Mouse (Mus musculus) embryonic facial prominence, embryonic 10.5 days (tissue): ENCODE results near the gene Gnaq. TPM values are rescaled to one million over a fixed set of nuclear protein-coding genes. Genes with fewer than 3 reads are reported as not detected.
"Not testable (repeated sequence)": the region's sequence is repeated elsewhere in the genome, so short reads cannot be mapped to it uniquely, and the experiment has no call there.

Experiments
- DNase-seq: peaks from one replicate; pipeline ENCODE4 v3.0.0-alpha.2; 2017; ENCODE audit warnings: low spot score
- H3K27ac ChIP-seq: fragments of 300-500 bp; sonication (generic); replicated peaks from 2 replicates; pipeline ENCODE4 v1.5.1; 2016; ENCODE audit warnings: mild to moderate bottlenecking
- H3K27me3 ChIP-seq: fragments of 300-500 bp; sonication (generic); replicated peaks from 2 replicates; pipeline ENCODE4 v1.6.1; 2016; ENCODE audit warnings: low read depth, mild to moderate bottlenecking; ENCODE audit not compliant: poor library complexity, severe bottlenecking
- H3K36me3 ChIP-seq: fragments of 300-500 bp; sonication (generic); replicated peaks from 2 replicates; pipeline ENCODE4 v1.6.1; 2016; ENCODE audit warnings: mild to moderate bottlenecking, moderate library complexity
- H3K4me1 ChIP-seq: fragments of 300-500 bp; sonication (generic); 2 replicates; pipeline ENCODE4 v1.6.1; 2016
- H3K4me3 ChIP-seq: fragments of 300-500 bp; sonication (generic); 2 replicates; pipeline ENCODE4 v1.5.1; 2016; ENCODE audit warnings: mild to moderate bottlenecking, moderate library complexity
- H3K9me3 ChIP-seq: fragments of 300-500 bp; sonication (generic); 2 replicates; pipeline ENCODE4 v1.6.1; 2016; ENCODE audit warnings: mild to moderate bottlenecking
- WGBS: fragments of 180-500 bp; shearing (Covaris S2); methylation state at CpG from one replicate; pipeline ENCODE4 v1.1.7; 2016; 5-methylcytosine and 5-hydroxymethylcytosine counted together
- polyA plus RNA-seq: library from polyadenylated mRNA; unstranded; fragments of >200 nt; fragmentation: Nextera tagmentation; extraction: Ambion mirVana; gene quantifications from 2 replicates; pipeline ENCODE4 v1.2.1, GENCODE M21; 2016

The Gnaq gene
- polyA plus RNA-seq, 1 experiment from 2014 or later = 20.2 TPM

DNA sequence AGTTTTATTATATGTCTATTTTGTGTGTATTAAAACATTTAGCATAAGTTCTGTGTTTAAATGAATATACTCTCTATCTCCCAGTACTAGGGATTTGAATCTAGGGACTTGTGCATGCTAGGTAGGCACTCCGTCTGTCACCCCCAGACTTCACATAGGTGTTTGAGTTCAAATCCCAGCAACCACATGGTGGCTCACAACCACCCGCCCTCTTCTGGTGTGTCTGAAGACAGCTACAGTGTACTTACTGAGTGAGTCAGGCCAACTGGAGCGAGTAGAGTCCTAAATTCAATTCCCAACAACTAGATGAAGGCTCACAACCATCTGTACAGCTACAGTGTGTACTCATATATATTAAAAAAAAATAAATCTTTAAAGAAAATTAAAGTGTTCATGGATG is 21.2 kb downstream of the Gnaq start:
- Histone ChIP-seq H3K4me3 (no peak overlapping the region), H3K36me3 (no peaks in the 10 kb centered on the region), H3K9me3 (no peaks in the 10 kb centered on the region), H3K27me3 (no peaks in the 10 kb centered on the region), H3K27ac (no peak overlapping the region), H3K4me1 (no peaks in the 10 kb centered on the region)
- 90% methylated on average over 3 of the region's 3 CpGs for WGBS
- no peak for DNase-seq

DNA sequence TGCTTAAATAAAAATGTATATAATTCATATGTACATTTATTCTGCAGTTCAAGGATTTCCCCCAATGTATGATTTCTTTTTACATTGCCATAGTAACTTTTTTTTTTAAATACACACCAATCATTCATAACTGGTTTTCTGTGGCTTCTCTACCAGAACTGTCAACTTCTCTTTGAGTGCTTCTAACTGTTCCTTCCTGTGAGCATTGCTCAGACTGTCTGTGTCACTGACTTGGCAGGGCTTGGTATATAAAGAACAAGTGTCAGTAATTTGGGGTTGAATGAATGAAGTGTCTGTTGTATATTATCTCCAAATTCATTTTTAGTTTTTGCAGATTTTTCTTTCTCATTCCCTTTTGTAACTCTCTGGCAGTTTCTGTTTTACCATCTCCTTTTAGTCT is 21.8 kb downstream of the Gnaq start:
- no peak for DNase-seq
- H3K27ac ChIP-seq = no peak overlapping the region
- H3K27me3 ChIP-seq = no peaks in the 10 kb centered on the region
- H3K4me1 ChIP-seq = no peaks in the 10 kb centered on the region
- H3K36me3 ChIP-seq = no peaks in the 10 kb centered on the region
- no peak overlapping the region for H3K4me3 ChIP-seq
- no peaks in the 10 kb centered on the region for H3K9me3 ChIP-seq

DNA sequence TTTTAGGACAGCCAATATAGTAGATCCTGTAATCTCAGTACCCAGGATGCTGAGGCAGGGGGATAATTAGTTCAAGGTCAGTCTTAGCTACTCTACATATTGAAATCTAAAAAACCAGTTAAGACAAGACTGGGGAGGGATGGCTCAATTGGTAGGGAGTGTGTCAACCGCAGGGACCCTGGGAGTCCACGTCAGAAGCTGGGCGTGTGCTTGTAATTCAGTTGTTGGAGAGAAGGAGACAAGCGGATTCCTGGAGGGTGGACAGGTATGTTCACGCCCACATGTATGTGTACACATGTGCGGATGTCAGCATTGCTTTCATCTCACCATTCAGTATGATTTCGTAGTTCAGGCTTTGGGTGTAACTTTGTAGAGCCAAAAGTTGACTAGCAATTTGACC is 24.5 kb downstream of the Gnaq start:
- no peak for DNase-seq
- Histone ChIP-seq H3K27ac (no peak overlapping the region), H3K9me3 (no peaks in the 10 kb centered on the region), H3K4me3 (no peak overlapping the region), H3K27me3 (no peaks in the 10 kb centered on the region), H3K4me1 (peaks cover 8% of the 10 kb centered on the region), H3K36me3 (no peaks in the 10 kb centered on the region)
- WGBS = 89% methylated on average over 7 of the region's 7 CpGs

DNA sequence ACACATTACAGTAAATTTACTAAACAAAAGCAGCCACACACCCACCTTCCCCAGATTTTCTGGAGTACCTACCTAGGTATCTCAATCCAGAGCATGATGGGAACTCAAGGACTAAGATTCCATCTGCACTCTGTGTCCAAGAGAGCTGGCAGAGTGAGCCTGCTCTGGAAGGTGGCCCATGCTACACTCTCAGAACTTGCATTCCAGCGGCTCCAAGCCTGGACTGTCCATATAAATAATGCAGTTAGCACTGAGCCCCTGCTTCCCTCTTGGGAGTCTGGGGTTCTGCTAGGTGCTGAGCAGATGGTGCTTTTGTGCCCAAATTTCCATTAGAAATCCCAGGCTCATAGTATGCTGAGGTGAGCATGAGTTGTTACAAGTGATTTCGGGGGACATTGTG is 28.1 kb downstream of the Gnaq start:
- Histone ChIP-seq H3K4me1 (peaks cover 15% of the 10 kb centered on the region), H3K4me3 (no peak overlapping the region), H3K27me3 (no peaks in the 10 kb centered on the region), H3K36me3 (no peaks in the 10 kb centered on the region; the same call in 1 of the 2 replicates), H3K9me3 (no peaks in the 10 kb centered on the region), H3K27ac (no peak overlapping the region)
- DNase-seq = no peak
- WGBS = 89% methylated on average over 2 of the region's 2 CpGs

DNA sequence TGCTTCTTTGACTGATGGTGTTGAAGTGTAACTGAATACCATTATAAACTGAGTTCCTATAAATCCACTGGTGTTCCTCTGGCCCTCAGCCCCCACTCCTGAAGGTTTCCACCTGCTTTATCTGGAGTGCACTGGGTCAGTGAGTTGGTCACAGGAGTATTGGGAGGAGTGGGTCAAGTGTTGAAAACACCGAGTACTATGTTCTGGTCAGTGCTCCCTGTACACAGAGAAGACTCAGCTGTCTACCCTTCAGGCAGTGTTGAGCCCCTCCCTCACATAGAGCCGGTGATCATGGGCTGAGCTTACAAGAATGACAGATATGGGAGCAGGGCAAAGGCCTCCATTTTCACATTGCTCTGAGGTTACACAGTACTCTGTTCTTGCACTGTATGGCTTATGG is 28.6 kb downstream of the Gnaq start:
- H3K9me3 ChIP-seq = no peaks in the 10 kb centered on the region
- H3K4me3 ChIP-seq = no peak overlapping the region
- H3K27me3 ChIP-seq = no peaks in the 10 kb centered on the region
- no peak for DNase-seq
- H3K4me1 ChIP-seq = peaks cover 19% of the 10 kb centered on the region
- no peak overlapping the region for H3K27ac ChIP-seq
- WGBS = 74% methylated on average over 2 of the region's 2 CpGs
- H3K36me3 ChIP-seq = no peaks in the 10 kb centered on the region; the same call in 1 of the 2 replicates

DNA sequence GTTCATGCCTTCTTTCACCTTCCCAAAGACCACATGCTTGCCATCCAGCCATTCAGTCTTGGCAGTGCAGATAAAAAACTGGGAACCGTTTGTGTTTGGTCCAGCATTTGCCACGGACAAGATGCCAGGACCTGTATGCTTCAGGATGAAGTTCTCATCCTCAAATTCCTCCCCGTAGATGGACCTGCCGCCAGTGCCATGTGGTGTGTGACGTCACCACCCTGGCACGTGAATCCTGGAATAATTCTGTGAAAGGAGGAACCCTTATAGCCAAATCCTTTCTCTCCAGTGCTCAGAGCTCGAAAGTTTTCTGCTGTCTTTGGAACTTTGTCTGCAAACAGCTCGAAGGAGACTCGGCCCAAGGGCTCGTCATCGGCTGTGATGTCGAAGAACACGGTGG is 31.8 kb downstream of the Gnaq start:
- H3K36me3 ChIP-seq, DNase-seq, H3K27ac ChIP-seq, H3K4me3 ChIP-seq, H3K27me3 ChIP-seq, H3K9me3 ChIP-seq: not testable (repeated sequence)
- WGBS = 91% methylated on average over 13 of the region's 13 CpGs
- peaks cover 51% of the 10 kb centered on the region for H3K4me1 ChIP-seq

DNA sequence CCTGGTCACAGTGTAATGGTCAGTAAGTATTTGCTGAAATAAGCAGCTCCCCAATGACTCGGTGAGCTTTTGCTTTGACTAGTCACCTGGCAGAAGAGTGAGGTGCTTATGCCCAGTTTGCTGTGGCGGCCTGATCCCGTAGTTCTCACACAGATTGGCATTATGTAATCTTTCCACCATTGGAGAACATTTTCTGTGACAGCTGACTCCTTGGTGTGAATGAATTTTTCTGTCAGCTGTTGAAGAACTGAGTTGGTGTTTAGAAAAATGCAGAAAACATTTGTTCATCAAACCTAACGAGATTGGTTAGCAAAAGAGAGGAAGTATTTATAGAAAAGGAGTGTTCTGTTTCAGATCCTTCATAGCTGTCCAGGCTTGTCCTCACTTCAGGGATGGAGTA is 34.6 kb downstream of the Gnaq start:
- no peak overlapping the region for H3K27ac ChIP-seq
- no peaks in the 10 kb centered on the region; the same call in 1 of the 2 replicates for H3K36me3 ChIP-seq
- H3K4me1 ChIP-seq = peaks cover 54% of the 10 kb centered on the region
- no peaks in the 10 kb centered on the region for H3K9me3 ChIP-seq
- H3K4me3 ChIP-seq = no peak overlapping the region
- no peaks in the 10 kb centered on the region for H3K27me3 ChIP-seq
- no peak for DNase-seq
- WGBS = 69% methylated on average over 4 of the region's 4 CpGs

DNA sequence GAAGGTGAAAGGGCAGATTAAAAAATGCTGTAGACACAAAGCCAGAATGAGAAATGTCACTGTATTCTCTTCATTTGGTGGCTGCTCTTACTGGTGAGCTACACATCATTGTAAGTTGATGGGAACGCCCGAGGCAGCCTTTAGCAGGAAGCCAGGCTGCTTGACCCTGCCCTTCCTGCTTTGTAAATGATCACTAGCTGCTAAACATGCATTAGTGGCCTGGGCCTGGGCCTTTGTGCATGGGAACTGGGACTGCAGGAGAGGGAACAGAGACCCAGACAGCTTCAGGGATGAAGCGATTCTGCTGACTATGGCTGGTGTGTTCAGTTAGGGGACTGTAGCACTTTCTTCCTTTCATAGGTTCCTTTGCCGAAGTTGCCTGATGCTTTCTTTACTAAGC is 35.6 kb downstream of the Gnaq start:
- whole genome bisulfite sequencing = 19% methylated on average over 4 of the region's 4 CpGs
- Histone ChIP-seq H3K4me3 (no peak overlapping the region; the same call in 1 of the 2 replicates), H3K4me1 (peaks cover 55% of the 10 kb centered on the region), H3K27me3 (no peaks in the 10 kb centered on the region), H3K36me3 (no peaks in the 10 kb centered on the region; the same call in 1 of the 2 replicates), H3K27ac (peak overlapping the region; percentile 76), H3K9me3 (no peaks in the 10 kb centered on the region)
- DNase-seq = peak; percentile 71

DNA sequence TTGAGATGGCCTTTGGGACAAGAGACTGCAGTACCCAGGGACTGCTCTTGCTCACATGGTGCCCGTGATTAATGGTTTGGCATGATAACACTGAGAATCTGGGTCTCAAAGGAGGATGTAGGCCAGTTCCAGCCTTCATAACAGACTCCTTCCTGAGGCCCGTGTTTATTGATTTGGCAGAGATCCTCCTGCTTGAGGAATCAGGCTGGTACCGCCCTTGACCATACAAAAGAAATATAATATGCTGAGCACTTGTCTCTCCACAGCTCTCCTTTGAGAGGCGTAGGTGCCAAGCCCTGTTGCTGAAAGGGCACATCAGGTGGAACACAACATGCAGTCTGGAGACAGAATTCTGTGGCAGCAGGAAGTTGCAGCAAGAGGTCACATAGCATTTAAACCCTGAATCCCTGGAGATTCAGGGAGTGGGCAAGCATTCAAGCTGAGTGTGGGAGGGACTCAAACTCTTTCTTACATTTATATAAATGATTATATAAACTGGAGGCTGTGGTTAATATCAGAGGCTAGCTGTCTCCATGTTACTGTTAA is 36.1 kb downstream of the Gnaq start:
- peak; percentile 45 for DNase-seq
- H3K27me3 ChIP-seq = no peaks in the 10 kb centered on the region
- peaks cover 58% of the 10 kb centered on the region for H3K4me1 ChIP-seq
- no peak overlapping the region for H3K4me3 ChIP-seq
- WGBS = 39% methylated on average over 4 of the region's 4 CpGs
- peak overlapping the region; percentile 76 for H3K27ac ChIP-seq
- no peaks in the 10 kb centered on the region; the same call in 1 of the 2 replicates for H3K36me3 ChIP-seq
- H3K9me3 ChIP-seq = no peaks in the 10 kb centered on the region

DNA sequence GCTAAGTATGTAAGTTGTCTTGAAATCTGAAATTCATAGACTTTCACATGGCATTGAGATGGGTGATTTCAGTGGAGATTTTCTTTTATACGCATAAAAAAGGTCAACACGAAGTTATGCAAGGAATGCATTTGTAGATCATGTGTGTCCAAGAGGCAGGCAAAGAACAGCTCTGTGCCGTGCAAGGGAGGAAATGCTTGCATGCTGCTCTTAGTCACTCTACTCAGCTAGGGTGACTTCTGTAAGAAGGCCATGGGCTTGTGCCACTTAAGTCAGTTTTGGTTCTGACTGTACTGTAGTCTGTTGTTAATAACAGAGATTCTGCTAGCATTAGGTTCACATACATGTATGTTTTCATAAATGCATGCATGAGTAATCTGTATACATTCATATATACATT is 38.1 kb downstream of the Gnaq start:
- H3K27me3 ChIP-seq = no peaks in the 10 kb centered on the region
- no peak overlapping the region for H3K27ac ChIP-seq
- 74% methylated on average over 3 of the region's 3 CpGs for WGBS
- DNase-seq = no peak
- H3K9me3 ChIP-seq = no peaks in the 10 kb centered on the region
- H3K36me3 ChIP-seq = no peaks in the 10 kb centered on the region
- no peak overlapping the region for H3K4me3 ChIP-seq
- H3K4me1 ChIP-seq = peaks cover 60% of the 10 kb centered on the region

DNA sequence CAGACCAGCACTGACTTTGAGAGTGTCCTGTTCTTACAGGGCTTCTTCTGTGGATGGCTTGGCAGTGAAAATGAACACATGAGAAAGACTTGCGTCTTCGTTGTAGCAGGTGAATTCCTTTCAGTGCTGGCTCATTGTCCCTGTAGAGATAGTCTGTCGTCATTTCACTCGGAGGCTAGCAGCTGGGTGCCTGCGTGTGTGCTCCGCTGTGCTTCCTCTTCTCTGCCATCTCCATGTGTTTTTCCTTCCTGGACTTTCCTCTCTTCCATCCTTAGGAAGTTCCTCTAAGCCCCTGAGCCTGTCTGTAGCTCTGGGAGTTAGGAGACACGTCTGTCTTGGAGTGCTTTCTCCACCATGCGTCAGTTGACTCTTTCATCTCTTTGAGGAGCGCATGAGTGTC is 41.1 kb downstream of the Gnaq start:
- no peak overlapping the region for H3K4me3 ChIP-seq
- DNase-seq = no peak
- no peaks in the 10 kb centered on the region for H3K9me3 ChIP-seq
- H3K27me3 ChIP-seq = no peaks in the 10 kb centered on the region
- WGBS = 54% methylated on average over 9 of the region's 9 CpGs
- H3K36me3 ChIP-seq = no peaks in the 10 kb centered on the region
- no peak overlapping the region for H3K27ac ChIP-seq
- peaks cover 55% of the 10 kb centered on the region for H3K4me1 ChIP-seq

DNA sequence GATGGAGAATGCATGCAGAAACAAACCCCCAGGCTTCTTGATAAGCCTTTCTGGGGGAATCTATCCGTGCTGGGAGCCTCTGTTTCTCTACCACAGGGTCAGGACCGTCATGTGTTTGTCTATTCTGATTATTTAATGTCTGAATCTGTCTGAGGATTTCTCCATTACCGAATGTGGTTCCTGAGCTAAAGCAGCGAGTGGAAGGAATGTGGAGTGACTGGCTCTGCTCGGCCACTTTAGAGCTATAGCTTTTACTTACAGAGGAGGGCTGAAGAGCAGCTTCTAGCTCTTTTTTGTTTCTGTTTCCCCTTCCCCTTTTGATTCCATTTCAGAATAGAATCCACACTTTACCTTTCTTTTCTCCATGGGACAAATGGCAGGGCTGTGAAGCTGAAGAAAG is 43.8 kb downstream of the Gnaq start:
- no peaks in the 10 kb centered on the region for H3K9me3 ChIP-seq
- no peak overlapping the region for H3K4me3 ChIP-seq
- 60% methylated on average over 5 of the region's 5 CpGs for WGBS
- peaks cover 43% of the 10 kb centered on the region for H3K4me1 ChIP-seq
- no peaks in the 10 kb centered on the region for H3K27me3 ChIP-seq
- H3K27ac ChIP-seq = no peak overlapping the region
- no peaks in the 10 kb centered on the region for H3K36me3 ChIP-seq
- DNase-seq = no peak

DNA sequence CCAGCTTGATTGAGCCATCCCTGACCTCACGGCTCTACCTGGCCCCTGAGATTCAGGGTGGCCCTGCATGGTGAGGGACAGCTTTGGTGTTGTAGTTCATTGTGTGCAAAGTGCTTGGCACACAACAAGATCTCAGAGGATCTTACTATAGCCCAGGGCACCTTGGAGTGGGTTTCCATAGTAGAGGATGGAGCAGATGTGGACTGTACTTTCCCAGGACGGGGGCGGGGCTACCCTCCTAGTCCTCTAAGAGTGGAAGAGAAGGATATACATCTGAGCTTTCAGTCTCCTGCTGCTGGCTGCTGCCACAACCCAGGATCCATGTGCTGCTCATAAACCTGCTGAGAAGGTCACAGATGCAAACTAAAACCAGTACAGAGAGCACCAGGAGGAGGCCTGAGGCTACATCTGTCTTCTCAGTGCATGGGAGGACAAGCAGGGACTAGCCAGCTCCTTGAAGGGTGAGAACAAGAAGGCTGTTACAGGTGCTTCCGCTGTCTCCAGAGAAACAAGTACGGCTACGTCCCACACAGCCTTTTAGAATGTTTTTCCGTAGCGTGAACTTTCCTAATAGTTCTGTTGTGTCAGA is 44.6 kb downstream of the Gnaq start:
- no peak for DNase-seq
- 86% methylated on average over 8 of the region's 8 CpGs for WGBS

More for the DNA sequence above, 44.6 kb downstream of the Gnaq start:
- Histone ChIP-seq H3K4me1 (peaks cover 51% of the 10 kb centered on the region), H3K4me3 (no peak overlapping the region), H3K27ac (no peak overlapping the region; the same call in 1 of the 2 replicates), H3K36me3 (no peaks in the 10 kb centered on the region), H3K27me3 (no peaks in the 10 kb centered on the region), H3K9me3 (no peaks in the 10 kb centered on the region)
